Mouse (Mus musculus) spleen, adult 2 months (tissue): ENCODE data around the gene Fance. TPM values are rescaled to one million over a fixed set of nuclear protein-coding genes. Genes with fewer than 3 reads are reported as not detected.

Experiments used
- DNase-seq, 2 experiments: peaks; one replicate each; pipeline versions ENCODE4 v3.0.0 to v3.0.0-alpha.2; 2012 to 2021; ENCODE audit warnings: low spot score in 2 of 2, low read depth in 1 of 2
- H3K27ac ChIP-seq: fragments of 200-500 bp; 2 replicates; pipeline ENCODE4 v1.5.1; 2012; ENCODE audit warnings: low read length, inconsistent platforms; ENCODE audit not compliant: insufficient read depth
- H3K27me3 ChIP-seq: fragments of 200-500 bp; 2 replicates; pipeline ENCODE4 v1.6.1; 2012; ENCODE audit warnings: mild to moderate bottlenecking, moderate library complexity, low read length, inconsistent platforms; ENCODE audit not compliant: control insufficient read depth, insufficient read depth
- H3K36me3 ChIP-seq: fragments of 200-500 bp; 2 replicates; pipeline ENCODE4 v1.6.1; 2012; ENCODE audit warnings: mild to moderate bottlenecking, low read length, inconsistent platforms; ENCODE audit not compliant: control insufficient read depth, insufficient read depth
- H3K4me1 ChIP-seq: fragments of 200-500 bp; 2 replicates; pipeline ENCODE4 v1.6.1; 2011; ENCODE audit warnings: inconsistent platforms; ENCODE audit not compliant: control insufficient read depth, insufficient read depth, insufficient read length
- H3K4me3 ChIP-seq: fragments of 200-500 bp; 2 replicates; pipeline ENCODE4 v1.5.1; 2011; ENCODE audit warnings: mild to moderate bottlenecking, inconsistent platforms; ENCODE audit not compliant: insufficient read depth, insufficient read length; ENCODE audit errors: extremely low read depth
- CTCF ChIP-seq: fragments of 200-500 bp; IDR thresholded peaks from 2 replicates; pipeline ENCODE4 v1.5.1; 2011; ENCODE audit warnings: mild to moderate bottlenecking, inconsistent platforms; ENCODE audit not compliant: insufficient read depth, insufficient read length, insufficient replicate concordance; ENCODE audit errors: extremely low read depth
- POLR2A ChIP-seq: fragments of 200-500 bp; IDR thresholded peaks from 2 replicates; pipeline ENCODE4 v1.6.1; 2011; ENCODE audit warnings: low read depth, low read length, inconsistent platforms
- WGBS: fragments of 180-500 bp; shearing (Covaris S2); methylation state at CpG from one replicate; pipeline ENCODE4 v1.1.7; 2018; 5-methylcytosine and 5-hydroxymethylcytosine counted together
- polyA plus RNA-seq: library from polyadenylated mRNA; depleted of rRNA; stranded (reverse); fragments of >200 nt; gene quantifications from 2 replicates; pipeline ENCODE4 v1.2.3, GENCODE M21; 2012; rRNA removed

The Fance gene
- polyA plus RNA-seq, 1 experiment = 17.2 TPM

DNA sequence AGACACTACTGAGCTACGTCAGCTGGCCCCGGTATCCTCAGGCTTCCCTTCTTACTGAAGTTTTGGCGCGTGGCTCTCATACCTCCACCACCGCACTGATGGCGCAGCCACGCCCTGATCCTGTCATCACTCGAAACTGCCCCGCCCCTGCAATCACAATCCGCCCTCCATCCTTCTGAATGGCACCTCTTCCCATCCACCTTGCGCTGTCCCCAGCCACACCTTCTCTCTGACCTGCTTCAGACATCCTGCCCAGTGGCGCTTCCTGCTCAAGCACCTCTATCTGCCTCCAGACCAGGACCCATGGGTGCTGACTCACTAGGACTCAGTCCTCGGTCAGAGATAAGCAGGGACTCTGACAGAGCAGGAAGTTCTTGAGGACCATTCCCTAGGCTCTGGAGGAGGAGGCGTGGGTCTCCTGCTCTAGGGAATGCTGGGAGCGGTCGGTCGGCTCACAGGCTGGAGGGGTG, 62.3 kb downstream of the Fance start:
- TF ChIP-seq POLR2A (no peak), CTCF (no peak)
- Histone ChIP-seq H3K36me3 (no peaks in the 10 kb centered on the region), H3K27me3 (peaks cover 5% of the 10 kb centered on the region), H3K4me3 (no peak overlapping the region), H3K4me1 (no peaks in the 10 kb centered on the region), H3K27ac (no peak overlapping the region)
- no peak for DNase-seq
- 15% methylated on average over 17 of the region's 17 CpGs for WGBS

Other genes with a start within 250 kb of the Fance start
- gene Tcp11, start 232.9 kb upstream of the Fance start, polyA plus RNA-seq = 0.58 and 0.92 TPM in 2 replicates
- gene Scube3, start 171.4 kb upstream of the Fance start, polyA plus RNA-seq = 1.6 and 2.0 TPM in 2 replicates
- 31.0 and 33.2 TPM in 2 replicates for gene Zfp523, start 136.4 kb upstream of the Fance start, polyA plus RNA-seq
- 69.7 and 79.0 TPM in 2 replicates for gene Def6, start 105.7 kb upstream of the Fance start, polyA plus RNA-seq
- 23.2 and 28.8 TPM in 2 replicates for gene Ppard, start 80.8 kb upstream of the Fance start, polyA plus RNA-seq
- 4,168 and 4,314 TPM in 2 replicates for gene Rpl10a, start 15.0 kb downstream of the Fance start, polyA plus RNA-seq
- gene Tead3, start 37.3 kb downstream of the Fance start, polyA plus RNA-seq = 4.3 and 5.0 TPM in 2 replicates
- 0.15 and 0.25 TPM in 2 replicates for gene Tulp1, start 51.7 kb downstream of the Fance start, polyA plus RNA-seq
- gene Fkbp5, start 204.0 kb downstream of the Fance start, polyA plus RNA-seq = 26.1 and 29.7 TPM in 2 replicates
- gene Armc12, start 217.3 kb downstream of the Fance start, polyA plus RNA-seq = 0.25 and 0.32 TPM in 2 replicates
- not detected in 2 replicates for gene Clpsl2, start 235.9 kb downstream of the Fance start, polyA plus RNA-seq
- 8,275 and 8,966 TPM in 2 replicates for gene Clps, start 247.2 kb downstream of the Fance start, polyA plus RNA-seq